Mouse (Mus musculus) NIH3T3 (cell line): Measurements from ENCODE around the gene Stat2.
"Not testable (repeated sequence)": the region's sequence is repeated elsewhere in the genome, so short reads cannot be mapped to it uniquely, and the experiment has no call there.

Experiments
- DNase-seq: peaks from one replicate; pipeline ENCODE4 v3.0.0-alpha.2; 2012; ENCODE audit warnings: low read depth

Stat2 gene

GRCm38 (mm10) chr10:128258953-128259352, 11.4 kb upstream of the Stat2 start:
- DNase-seq = peak; percentile 37

- DNase-seq = no peak
Observed at GRCm38 (mm10) chr10:128259946-128260345, 10.4 kb upstream of the Stat2 start.

- not testable (repeated sequence) for DNase-seq
Observed at GRCm38 (mm10) chr10:128260376-128260775, 10.0 kb upstream of the Stat2 start.

GRCm38 (mm10) chr10:128262300-128262699, 8.1 kb upstream of the Stat2 start:
- no peak for DNase-seq

DNA sequence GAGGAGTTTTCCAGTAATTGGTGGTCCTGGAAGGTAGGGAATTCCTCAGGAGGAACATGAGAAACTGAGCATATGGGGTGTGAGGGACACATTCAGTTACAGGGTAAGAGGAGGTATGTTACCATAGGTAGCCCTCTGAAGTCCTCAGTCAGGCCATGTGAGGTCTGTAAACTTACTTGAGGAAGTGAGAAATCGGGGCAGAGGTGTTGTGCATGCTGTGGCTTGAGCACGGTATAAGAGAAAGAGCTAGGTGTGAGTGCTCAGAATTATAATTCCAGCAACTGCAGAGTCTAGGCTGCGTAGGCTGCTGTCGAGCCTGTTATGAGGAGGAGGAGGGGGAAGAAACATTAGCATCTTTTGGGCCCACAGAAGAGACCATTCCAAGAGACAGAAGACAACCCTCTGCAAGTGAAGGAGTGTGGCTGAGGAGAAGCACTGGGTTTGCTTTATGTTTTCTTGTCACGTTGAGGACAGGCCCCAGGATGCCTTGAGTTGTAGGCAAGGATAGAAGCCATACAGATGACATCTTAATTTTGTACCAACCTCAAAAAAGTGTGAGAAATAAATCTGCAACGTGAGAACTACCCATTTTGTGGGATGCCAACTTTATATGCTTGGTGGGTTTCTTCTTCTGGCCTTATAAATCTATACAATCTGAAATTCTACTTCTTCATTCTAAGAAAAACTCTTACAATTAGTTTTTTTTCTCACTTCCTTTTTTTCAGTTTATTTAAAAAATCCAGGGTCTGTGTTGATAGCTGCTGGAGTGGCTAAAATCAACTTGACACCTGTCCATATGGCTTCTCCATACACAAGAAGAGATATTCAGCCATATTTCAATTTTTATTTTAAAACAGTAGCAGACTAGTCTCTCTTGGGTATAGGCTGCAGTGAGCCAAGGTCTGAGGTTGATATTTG, 6.7 kb upstream of the Stat2 start:
- no peak for DNase-seq

DNA sequence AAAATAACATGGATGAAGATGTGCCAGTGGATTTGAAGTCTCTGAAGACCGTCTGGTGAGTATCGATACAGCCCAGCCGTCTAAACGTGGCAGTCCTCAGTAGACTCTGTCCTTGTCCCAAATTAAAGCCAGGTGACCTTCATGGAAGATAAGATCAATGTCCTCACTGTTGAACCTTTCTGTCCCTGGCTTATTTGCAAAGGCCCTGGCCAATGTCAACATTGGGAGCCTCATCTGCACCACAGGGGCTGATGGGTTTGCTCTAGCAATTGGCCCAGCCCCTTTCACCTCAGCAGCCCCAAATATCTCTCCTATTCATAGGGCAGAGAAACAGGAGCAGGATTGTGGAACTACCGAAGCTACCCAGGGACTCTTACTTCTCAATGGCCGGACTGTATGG, 2.0 kb upstream of the Stat2 start, which contains the start of gene Apof:
Apof (plus strand) TSS at position 301 of the 400 bp plus-strand sequence.
- DNase-seq = no peak

DNA sequence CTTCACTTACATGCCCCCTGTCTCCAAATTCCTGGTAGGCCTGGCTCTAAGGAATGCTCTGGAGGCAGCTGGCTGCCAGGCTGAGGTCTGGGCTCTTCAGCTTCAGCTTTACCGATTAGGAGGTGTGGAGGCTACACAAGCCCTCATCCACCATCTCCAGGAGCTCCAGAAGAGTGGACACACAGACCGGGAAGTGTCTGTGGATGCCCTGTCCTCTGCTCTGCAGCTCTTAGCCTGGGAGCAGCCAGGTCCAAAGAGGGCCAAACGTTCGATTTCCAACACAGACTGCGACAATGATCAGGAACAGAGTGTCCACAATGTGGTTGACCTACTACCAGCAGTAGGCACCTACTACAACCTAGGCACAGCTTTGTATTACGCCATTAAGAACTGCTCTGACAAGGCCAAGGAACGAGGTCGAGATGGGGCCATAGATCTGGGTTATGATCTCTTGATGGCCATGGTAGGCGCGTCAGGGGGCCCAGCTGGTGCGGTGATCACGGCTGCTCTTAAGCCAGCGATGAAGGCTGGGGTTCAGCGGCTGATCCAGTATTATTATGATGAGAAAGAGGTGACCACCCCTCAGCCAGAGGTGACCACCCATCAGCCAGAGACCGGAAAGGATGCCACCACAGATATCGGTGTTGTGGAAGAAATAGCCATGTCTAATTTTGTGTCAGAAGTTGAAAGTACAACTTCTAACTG, 1.0 kb upstream of the Stat2 start:
- no peak for DNase-seq

- DNase-seq = peak; percentile 49
Observed at GRCm38 (mm10) chr10:128270866-128271265, 507 bp downstream of the Stat2 start.

GRCm38 (mm10) chr10:128271883-128272282, 1.5 kb downstream of the Stat2 start:
- no peak for DNase-seq

- DNase-seq = not testable (repeated sequence)
Observed at GRCm38 (mm10) chr10:128272819-128273439, 2.6 kb downstream of the Stat2 start.

- DNase-seq = not testable (repeated sequence)
Observed at GRCm38 (mm10) chr10:128275374-128275773, 5.0 kb downstream of the Stat2 start.

DNA sequence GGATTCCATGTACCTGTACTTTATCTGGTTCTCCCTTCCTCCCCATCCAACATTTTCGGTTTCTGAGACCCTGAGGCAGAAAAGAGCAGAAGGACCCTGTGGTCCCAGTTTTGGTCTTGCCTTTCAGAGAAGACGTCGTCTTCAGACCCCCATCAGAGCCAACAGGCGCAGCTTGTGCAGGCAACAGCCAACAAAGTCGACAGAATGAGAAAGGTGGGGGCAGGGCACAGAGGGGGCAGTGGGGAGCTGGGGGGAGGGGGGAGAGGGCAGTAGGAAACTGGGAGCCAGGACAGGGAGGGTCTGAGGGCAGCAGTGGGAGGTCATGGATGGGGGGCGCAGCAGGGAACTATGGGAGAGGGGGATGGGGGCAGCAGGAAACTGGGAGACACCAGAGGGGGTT, 7.8 kb downstream of the Stat2 start:
- DNase-seq = no peak

DNA sequence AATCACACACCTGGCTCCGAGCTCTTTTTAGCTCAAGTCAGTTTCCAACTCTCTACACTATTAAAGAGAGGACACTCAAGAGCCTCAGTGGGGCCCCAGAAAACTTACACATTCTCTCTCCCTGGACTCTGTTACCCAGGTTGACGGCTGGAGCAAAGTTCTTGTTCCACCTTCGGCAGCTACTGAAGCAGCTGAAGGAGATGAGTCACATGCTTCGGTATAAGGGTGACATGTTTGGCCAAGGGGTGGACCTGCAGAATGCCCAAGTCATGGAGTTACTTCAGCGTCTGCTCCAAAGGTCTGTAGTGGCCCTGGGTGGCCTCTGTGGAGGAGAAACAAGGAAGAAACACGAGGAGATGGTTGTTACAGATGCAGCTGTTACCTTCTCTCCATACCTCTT, 10.6 kb downstream of the Stat2 start:
- DNase-seq = no peak

DNA sequence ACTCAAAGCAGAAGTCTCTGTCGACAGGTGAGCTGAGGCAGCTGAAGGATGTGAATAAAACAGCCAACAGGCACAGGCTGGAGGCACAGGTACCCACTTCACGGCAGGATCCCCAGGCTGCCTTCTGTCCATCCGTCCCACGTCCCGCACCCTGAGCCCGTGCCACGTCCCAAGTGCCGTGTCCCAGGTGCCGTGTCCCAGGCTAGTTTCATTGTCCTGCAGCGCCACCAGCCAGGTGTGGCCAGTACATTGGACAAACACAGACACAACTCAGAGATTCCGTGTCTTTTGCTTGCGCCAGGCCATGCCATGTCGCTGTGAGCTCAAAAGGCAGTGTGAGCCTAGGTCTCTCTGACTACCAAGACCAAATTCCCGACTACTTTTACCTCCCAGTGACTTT, 11.3 kb downstream of the Stat2 start:
- DNase-seq = no peak

DNA sequence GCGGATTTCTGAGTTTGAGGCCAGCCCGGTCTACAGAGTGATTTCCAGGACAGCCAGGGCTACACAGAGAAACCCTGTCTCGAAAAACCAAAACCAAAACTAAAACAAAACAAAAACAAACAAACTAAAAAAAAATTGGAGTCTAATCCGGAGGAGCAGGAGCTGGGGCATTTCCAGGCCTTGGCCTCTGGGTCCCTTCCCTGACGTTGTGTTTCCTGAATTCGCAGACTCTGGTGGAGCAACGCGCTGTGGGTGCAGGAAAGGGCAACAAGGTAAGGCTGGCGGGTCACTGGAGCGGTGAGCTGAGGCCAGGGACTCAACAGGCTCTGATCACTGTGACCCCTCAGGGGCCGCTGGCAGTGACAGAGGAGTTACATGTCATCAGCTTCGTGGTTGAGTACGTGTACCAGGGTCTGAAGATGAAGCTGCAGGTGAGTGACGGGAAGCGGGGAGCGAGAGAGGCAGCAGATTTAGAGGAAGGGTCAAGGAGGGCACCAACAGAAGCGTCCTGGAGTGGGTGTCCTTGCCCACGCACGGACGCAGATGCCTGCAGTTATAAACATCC, 12.6 kb downstream of the Stat2 start:
- DNase-seq = no peak

- DNase-seq = peak; percentile 90
Observed at GRCm38 (mm10) chr10:128283604-128284579, 13.5 kb downstream of the Stat2 start.

DNA sequence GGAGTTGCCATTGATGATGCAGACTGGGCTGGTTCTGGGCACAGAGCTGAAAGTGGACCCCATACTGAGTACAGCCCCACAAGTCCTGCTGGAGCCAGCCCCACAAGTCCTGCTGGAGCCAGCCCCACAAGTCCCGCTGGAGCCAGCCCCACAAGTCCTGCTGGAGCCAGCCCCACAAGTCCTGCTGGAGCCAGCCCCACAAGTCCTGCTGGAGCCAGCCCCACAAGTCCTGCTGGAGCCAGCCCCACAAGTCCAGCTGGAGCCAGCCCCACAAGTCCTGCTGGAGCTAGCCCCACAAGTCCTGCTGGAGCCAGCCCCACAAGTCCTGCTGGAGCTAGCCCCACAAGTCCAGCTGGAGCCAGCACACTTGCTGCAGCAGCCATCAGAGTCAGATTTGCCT, 20.2 kb downstream of the Stat2 start:
- not testable (repeated sequence) for DNase-seq

DNA sequence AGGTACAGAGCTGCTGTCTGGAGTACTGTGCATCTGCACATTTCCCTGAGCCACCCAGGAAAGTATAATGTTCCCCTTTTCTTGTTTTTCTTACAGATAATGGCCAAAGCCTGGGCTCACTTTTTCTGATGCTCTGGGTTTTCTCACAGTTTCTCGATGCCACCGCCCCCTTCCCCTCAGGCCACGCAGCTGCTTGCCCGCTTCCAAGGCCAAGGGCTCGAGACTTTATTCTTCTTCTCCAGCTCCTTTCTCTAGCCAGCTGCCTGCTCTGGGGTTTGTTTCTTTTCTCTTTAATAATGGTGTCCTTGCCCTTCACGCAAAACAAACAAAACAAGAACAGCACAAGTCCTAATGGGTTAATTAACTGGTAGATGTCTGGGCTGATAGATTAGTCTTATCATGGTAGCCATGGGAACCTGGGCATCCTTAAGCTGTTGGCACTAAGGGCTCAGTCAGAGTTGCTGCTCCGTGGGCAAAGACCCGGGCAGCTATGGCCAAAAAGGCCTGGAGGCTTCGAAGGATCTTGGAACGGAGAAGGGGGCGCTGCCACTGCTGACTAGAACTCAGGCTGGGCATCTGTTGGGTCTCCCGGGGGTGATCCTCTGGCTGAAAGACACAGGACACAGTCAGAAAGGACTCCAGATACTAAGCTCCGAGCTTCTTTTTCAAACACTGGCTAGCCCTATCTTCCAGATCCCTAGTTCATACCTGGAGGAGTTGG, 26.2 kb downstream of the Stat2 start:
- no peak for DNase-seq

GRCm38 (mm10) chr10:128297221-128297620, 26.9 kb downstream of the Stat2 start:
- DNase-seq = peak; percentile 13

DNA sequence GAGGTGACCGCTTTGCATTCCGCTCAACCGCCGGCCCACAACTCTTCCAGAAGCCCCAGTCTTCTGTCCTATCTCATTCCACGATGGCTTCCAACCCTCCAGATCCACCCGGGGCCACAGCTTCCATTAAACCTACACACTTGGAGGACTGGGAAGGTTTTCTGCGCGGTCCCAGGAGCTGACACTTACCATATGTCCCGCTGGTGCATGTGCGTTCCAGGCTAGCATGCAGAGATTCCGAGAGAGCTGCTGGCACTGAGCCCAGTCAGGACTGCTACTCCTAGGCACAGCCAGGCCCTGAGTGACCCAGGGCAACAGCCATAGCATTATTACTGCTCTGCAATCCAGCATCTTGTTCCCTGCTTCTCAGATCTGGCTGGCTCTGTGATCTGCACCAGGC, 27.3 kb downstream of the Stat2 start:
- DNase-seq = peak; percentile 22
